Mouse (Mus musculus): Measurements from ENCODE around the gene Ropn1.
"Not testable (repeated sequence)": the region's sequence is repeated elsewhere in the genome, so short reads cannot be mapped to it uniquely, and the experiment has no call there.

The Ropn1 gene

DNA sequence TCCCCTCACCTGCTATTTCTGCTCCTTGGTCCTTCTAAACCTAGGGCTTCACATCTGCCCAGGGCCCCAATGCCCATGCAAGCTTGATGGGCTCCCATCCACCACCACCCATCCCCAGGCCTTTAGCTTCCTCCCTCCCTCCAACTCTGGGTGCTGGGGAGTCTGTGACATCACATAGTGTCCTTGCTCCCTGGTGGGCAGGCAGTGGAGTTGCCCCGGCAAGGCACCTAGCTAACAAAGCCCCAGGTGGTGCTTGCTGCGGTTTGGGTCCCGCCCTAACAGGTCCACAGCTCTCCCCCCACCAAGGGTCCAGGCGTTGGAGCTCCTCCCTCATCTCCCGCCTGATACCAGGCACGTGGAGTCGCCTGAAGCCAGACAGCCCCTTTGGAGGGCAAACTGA is at the start of gene Ropn1:
Gene Ropn1, plus strand, starts transcription at position 301 of the 400 bp plus-strand sequence.
- no peak for DNase-seq (ENCODE audit: low read depth, low spot score)

DNA sequence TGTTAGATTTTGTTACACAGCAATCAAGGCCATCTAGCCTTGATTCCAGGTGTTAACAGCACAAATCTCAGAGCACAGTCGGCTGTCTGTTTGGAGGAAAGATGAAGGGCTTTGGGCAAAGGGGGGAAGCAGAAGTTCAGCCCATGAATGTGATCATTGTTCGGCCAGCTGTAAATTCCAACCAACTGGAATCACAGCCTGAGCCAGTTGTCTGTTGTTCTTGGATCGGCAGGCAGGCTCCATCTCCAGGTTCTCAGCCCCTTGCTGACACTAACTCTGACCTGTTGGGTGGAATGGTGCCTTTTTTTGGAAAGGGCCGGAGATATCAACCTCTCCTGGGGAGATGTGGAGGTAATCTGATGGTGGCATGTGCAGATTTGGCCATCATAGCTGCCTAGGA is 47.8 kb upstream of the Ropn1 start:
- no peak for DNase-seq (ENCODE audit: low read depth, low spot score)

DNA sequence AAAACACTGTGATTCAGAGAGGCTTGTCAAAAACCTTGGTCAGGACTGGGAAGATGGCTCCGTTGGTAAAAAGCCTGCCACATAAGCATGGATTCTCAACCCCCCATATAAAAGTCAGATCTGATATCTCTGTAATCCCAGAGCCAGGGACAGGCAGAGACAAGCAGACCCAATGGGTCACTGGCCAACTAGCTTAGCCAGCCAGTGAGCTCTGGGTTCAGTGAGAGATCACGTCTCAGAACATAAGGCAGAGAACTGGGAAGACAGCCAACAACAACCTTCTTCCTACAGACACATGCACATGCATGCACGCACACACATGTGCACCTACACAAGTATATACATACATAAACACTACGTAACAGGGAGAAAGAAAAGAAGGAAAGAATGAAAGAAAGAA is 46.6 kb upstream of the Ropn1 start:
- DNase-seq (ENCODE audit: low read depth, low spot score) = no peak

DNA sequence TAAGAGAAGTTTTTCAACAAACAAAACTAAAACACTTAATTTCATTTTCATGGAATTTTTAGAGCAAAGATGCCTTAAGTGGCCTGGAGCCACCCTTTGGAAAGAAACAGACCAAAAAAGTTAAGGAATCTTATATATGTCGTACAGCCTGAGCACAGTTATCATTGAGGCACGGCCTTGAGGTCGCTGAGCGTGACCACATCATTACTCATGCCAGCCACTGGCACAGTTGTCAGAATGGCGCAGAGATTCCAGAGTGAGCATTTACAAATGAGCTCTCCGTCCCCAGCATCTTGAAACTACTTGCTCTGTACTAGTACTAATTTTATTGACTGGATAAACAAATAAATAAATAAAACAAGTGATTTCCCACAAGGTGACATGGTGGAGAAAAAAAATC is 45.9 kb upstream of the Ropn1 start:
- DNase-seq (ENCODE audit: low read depth, low spot score) = no peak

DNA sequence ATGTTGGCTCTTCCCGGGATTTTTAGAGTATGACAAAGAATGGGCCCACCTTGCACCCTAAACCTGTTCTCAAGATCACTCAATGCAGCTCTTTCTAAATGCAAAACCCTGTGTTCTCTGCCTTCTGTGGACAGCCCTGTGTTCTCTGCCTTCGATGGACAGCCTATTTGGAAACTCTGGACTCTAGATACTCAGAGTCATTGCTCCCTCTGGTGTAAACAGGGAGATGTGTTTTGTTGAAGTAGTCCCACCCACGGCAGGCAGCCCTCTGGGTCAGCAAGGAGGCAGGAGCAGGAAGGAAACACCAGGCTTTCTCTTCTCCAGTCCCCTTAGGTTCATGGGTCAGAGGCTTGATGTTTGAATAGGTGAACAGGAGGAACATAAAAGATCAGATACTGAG is 44.0 kb upstream of the Ropn1 start:
- DNase-seq (ENCODE audit: low read depth, low spot score) = no peak

DNA sequence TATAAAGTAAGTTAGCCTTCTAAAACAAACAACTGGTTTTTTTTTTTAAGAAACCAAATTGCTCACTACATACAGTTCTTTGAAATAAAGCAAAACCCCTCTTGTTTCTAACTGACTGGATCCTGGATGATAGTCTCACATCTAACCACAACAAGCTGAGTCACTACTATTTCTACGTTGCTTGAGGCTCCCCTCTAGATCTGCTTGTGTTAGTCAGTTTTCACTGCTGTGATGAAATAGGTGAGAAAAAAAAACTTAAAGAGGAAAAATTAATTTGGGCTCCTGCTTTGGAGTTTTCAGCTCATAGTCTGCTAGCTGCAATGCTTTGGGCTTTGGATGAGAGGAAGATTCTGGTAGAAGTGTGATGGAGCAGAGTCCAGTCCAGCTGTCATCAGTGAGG is 39.6 kb upstream of the Ropn1 start:
- DNase-seq (ENCODE audit: low read depth, low spot score) = no peak

DNA sequence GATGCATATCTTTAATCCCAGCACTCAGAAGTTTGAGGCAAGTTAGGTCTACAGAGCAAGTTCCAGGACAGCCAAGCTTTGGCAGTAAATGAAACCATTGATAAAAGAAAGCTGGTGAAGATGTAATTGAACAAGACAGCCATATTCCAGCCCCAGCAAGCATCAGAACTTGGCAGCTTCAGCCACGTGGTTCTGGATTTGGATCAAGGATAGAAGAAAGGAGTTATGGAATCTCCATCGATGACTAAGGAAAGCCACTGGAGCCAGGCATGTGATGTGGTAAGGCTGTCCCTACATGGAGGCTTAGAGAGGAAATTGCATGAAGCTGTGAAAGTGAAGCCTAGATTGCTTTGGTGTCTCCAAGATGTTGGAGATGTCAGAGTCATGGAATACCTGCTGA is 35.7 kb upstream of the Ropn1 start:
- DNase-seq (ENCODE audit: low read depth, low spot score) = no peak

DNA sequence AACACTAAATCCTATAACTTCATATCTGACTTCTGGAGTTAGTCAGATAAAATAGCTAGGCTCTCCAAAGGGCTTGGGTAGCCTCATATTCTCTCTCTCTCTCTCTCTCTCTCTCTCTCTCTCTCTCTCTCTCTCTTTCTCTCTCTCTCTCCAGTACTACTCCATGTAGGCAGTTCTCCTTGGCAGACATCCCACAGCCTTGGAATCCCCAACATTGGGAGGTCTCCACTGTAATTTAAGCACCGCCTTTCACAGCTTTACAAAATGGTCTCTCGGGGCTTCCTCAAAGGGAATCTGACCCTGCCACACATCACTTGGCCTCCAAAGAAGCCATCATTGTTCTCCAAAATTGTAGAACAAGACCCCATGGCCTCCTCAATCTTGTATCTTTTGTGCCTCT is 22.1 kb upstream of the Ropn1 start:
- no peak for DNase-seq (ENCODE audit: low read depth, low spot score)

DNA sequence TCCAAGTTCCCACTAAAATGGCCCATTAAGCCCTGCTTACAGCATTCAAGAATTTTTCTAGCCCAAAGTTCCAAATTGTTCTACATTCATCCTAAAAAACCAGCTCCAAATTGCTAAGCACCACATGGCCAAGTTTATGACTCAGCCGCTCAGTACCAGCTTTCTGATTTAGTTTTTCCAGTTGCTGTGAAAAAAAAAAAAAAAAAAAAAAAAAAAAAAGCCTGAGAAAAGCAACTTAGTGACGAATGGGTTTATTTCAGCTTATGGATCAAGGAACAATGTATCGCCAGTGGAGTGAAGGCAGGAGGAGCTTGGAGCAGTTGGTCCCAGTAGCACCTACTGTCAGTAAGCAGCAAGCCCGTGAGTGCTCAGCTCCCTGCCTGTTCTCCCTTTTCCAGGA is 21.3 kb upstream of the Ropn1 start:
- no peak for DNase-seq (ENCODE audit: low read depth, low spot score)

DNA sequence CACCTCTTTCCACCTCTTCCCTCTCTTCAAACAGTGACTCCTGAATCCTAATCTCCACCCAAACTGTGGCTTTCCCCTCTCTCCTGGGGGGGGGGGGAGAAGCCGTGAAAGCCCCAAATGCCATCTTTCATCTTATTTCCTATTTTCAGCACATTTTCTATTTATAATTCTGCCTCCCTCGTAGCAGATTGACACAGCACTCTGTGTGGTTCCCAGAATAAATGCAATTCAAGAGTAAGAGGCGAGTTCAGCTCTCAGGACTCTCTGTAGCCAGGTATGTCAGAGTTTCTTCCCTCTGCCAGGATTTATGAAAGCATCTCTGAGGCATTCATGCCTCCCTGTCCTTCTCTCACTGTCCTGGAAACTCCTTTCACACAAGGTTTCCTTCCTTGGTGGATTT is 14.2 kb upstream of the Ropn1 start:
- no peak for DNase-seq (ENCODE audit: low read depth, low spot score)

DNA sequence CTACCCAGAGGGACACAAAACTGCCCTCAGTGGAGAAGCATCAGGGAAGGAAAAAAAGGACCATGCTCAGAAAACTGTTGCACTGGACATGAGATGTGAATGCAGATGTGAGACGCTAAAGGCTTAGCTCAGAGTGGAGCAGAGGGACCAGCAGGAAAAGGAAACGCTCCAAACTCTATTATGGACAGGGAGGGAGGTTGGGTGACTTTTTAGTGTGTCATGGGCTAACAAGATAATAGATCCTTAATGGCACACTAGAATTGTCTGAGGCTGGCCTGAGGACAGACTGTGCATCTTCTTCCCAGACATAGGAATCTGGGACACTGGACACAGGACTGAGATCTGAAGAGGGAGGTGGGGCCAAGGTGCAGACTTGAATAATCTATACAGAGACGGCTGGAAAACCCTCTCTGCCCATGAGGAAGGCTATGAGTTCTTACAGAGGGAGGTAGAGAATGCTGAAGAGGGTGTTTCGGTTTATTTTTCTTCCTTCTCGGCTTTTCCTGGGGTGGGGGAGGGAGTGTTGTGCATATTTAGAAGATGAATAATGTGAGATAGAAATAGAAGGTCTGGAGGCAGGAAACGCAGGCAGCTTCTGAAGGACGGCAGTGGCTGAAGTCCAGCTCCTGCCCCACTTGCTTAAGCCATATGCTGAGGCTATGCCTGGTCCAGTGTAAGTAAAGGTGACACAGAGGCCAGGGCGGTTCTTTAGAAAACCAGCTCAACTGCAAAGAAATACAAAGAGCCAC is 6.0 kb upstream of the Ropn1 start:
- no peak for DNase-seq (ENCODE audit: low read depth, low spot score)

DNA sequence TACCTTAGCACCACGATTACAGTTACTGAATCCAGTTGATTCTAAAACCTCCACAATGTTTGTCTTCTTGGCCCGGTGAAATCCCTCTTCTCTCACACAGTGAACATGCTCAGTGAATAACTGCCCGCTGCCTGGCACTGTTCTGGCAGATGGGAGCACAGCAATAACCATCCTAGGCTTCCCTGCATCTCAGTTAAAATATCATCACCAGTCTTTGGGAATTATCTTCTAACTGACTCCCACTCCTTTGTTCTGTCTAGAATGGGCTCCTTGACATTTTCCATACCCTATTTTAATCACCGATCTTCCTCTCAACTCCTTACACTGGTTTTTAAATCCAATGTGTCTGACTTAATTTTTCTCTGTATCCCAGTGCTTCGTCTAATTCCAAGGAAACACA is 3.3 kb downstream of the Ropn1 start:
- no peak for DNase-seq (ENCODE audit: low read depth, low spot score)

DNA sequence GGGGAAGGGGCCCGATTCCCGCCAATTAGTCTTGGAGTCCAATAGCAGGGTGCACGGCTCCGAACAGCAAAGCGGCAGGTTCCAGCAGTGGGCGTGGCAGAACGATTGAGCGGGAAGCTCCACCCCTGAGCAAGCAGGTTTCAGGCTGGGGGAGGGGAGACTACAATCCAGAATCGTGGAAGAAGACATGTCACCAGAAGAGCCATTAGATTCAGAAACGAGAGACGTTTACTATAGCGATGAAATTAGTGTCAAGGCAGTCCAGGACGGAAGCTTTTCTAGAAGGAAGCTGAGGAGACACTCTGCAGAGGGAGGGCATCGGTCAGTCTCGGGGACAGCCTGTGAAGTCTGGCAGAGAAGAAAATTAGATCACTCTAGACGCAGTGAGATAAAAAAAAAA is 7.8 kb downstream of the Ropn1 start:
- DNase-seq (ENCODE audit: low read depth, low spot score) = not testable (repeated sequence)

DNA sequence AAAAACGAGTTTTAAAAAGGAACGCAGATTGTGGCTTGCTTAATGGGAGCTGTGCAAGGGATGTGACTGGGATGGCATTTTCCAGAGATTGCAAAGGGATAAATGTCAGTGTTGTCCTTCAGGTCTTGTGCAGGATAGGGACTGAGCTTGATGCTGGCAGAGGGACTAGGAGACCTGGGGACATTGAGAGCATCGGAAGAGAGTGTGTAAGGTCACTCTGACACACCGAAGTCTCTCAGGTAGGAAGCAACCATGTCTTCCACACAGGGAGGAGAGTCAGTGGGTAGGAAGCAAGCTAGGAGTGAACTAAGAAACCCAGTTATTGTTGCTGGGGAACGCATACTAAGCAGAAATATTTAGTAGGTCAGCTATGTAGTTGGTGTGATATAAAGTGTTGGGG is 8.3 kb downstream of the Ropn1 start:
- DNase-seq (ENCODE audit: low read depth, low spot score) = no peak

DNA sequence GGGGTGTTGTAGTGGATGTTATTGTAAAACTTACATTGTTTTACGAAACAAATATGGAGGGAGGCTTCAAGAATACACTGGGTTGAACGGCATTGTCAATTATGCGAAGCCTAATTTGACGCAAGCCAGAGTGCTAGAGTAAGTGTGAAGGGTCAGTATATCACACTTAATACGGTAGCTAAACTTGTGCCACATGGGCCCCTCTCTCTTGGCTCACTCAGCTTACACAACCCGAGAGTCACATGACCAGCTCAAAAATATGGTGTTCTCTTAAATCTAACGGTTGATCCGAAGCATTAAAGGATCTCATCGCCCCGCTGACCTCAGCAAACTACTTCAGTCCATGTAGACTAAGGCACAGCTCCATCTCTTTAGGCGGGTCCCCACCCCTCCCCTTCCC is 8.7 kb downstream of the Ropn1 start:
- no peak for DNase-seq (ENCODE audit: low read depth, low spot score)

DNA sequence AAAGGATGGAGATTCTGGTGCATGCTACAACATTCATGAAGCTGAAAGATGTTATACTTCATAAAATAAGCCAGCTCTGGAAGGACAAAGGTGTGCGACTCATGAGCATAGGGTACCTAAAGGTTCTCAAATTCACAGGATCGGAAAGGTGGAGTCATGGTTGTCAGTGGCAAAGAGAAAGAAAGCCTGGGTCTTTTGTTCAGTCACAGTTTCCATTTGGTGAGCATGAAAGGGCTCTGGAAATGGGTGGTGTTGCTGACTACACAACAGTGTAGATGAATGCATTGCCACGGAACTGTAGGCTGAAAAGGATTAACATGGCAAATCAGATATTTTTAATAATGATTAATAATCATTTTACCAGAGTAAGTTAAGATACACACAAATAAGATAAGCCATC is 14.8 kb downstream of the Ropn1 start:
- no peak for DNase-seq (ENCODE audit: low read depth, low spot score)

DNA sequence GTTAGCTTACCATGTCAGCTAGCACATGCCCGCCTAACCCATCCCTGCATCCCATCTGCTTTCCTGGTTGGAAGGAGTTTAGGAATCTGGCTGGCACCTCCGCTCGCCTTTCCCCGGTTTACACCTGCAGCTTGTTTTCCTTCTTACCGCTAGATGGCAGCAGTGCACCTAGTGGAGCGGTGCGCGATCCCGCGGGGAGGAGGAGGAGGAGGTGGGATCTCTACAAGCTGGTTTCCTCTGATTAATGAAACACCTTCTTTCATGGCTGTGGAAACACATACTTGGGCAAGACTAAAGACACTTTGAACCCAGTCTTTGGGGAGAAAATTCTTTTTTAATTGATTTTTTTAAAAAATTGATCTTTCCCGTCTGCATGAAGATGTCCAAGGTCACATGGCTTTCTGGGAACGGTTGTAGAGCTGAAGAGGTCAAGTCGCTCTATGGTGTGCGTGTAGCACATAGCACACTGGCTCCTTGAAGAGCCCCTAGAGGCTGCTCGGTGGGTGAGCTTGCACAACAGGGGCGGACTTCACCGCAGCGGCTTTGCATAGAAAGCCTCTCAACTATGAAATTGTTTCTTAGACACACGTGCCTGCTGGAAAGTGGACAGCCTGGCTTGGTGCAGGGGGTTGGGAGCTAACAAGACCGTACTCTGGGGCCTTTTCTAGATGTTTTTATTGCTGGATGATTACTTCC is 17.5 kb downstream of the Ropn1 start:
- DNase-seq (ENCODE audit: low read depth, low spot score) = no peak

DNA sequence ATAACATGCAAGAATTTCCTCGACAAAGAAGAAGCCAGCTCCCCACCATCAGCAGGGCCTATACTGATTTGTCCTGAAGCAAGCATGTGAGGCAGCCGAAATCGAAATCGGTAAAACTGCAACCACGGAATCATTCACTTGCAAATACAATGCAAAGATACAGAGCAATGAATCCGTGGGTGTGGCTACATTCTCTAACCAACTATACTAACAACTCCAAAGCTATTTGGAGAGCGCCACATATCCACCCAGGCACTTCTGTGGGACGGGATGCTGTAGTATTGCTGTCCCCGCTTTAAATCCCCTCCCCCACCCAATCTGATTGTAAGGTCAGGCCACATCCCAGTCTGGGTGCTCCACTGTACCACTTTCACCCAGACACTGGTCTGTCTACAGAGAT is 18.6 kb downstream of the Ropn1 start:
- no peak for DNase-seq (ENCODE audit: low read depth, low spot score)

DNA sequence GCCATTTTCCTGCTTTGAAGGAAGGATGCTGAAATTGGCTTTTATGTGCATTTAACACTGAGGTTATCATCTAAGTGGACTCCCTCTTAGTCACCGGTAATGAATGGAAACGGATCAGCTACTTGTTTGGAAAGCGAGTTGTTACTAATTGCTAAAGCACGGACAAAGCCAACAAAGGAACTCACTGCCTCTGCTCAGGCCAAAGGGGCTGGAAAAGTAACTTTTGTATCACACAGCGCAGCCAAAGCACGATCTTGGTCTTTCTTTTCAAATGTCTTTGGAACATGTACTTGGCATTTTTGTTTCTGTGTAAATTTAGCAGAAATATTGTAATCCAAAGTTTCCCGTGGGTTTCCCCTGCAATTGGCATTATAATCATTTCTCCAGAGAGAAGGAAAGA is 22.2 kb downstream of the Ropn1 start:
- DNase-seq (ENCODE audit: low read depth, low spot score) = no peak

DNA sequence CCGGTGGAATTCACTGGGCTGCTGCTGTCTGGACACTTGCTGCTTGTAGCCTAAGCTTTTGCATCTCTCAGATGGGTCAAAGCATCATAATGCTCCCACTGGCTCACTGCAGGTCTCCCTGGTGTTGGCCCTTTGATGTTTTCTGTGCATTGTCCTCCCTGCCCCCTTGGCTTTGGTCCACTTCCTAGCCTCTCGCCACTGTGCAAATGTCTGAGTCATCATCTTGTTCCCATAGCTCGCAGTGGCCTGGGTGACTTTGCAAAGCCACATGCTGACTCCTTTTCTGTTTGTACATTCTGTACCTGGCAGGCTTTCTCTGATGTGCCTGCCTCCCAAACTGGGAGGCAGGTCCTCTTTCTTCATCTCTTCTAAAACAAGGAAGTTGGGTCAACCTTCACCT is 23.1 kb downstream of the Ropn1 start:
- DNase-seq (ENCODE audit: low read depth, low spot score) = no peak

DNA sequence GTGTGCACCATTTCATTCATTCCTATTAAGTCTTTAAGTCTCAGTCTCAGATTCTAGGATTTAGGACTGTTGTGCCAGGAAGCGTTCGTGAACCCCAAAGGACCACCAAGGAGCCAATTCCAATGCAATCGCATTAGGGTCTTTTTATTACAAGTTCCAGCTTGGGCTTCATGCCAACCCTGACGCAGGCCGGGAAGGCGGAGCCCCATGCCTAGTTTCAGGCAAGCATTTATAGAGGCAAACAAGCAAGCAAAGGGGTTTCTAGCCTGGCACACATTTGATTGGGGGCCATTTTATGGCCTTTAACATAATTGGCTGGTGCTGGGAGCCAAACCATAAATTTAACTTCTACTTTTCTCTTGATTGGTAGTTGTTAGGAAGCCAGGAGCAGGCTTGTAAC is 24.6 kb downstream of the Ropn1 start:
- no peak for DNase-seq (ENCODE audit: low read depth, low spot score)

DNA sequence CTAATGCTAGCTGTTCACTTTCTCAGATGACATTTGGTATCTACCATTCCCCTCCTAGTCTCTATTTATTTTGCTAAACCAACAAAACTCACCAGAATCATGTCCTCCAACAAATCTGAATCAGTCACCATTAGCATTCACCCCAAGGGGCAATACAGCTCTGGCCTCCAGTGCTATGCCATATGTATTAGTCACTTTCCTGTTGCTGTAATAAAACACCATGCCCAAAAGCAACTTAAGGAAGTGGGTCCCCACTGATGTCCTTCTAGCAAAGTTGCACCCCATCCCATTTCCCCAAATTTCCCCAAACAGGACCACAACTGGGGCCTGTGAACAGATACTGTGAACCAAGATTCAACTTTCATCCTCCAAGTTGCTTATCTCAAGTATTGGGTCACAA is 32.1 kb downstream of the Ropn1 start:
- no peak for DNase-seq (ENCODE audit: low read depth, low spot score)

DNA sequence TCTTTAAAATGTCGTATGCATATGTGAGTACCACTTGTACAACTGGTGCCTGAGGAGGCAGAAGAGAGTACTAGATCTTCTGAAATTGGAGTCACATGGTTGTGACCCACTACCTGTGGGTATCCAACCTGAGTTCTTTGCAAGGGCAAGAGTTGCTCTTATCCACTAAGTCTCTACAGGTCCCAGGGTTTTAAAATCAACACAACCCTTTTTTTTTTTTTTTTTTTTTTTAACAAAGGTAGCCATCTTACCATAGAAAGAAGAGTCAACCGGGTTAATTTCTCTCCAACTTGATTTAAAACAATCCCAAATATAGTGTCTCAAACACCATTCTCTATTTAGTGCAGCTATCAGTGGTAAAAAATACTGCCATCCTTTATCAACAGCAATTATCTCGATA is 40.2 kb downstream of the Ropn1 start:
- no peak for DNase-seq (ENCODE audit: low read depth, low spot score)
